Mouse (Mus musculus): ENCODE data around the gene Eif5b.
"Not testable (repeated sequence)": the region's sequence is repeated elsewhere in the genome, so short reads cannot be mapped to it uniquely, and the experiment has no call there.

The Eif5b gene

GRCm38 (mm10) chr1:38003046-38003445 lies 5.2 kb downstream of the Eif5b start:
- no peak for DNase-seq (ENCODE audit: low read depth, low spot score)

- no peak for DNase-seq (ENCODE audit: low read depth, low spot score)
These were observed 8.9 kb downstream of the Eif5b start for GRCm38 (mm10) chr1:38006741-38007140.

GRCm38 (mm10) chr1:38011647-38012046 lies 13.8 kb downstream of the Eif5b start:
- DNase-seq (ENCODE audit: low read depth, low spot score) = no peak

- DNase-seq (ENCODE audit: low read depth, low spot score) = no peak
These were observed 14.3 kb downstream of the Eif5b start for GRCm38 (mm10) chr1:38012104-38012503.

- DNase-seq (ENCODE audit: low read depth, low spot score) = no peak
These were observed 14.7 kb downstream of the Eif5b start for GRCm38 (mm10) chr1:38012509-38012908.

- no peak for DNase-seq (ENCODE audit: low read depth, low spot score)
These were observed 16.9 kb downstream of the Eif5b start for GRCm38 (mm10) chr1:38014551-38015203.

GRCm38 (mm10) chr1:38027301-38027700 lies 29.5 kb downstream of the Eif5b start:
- no peak for DNase-seq (ENCODE audit: low read depth, low spot score)

- DNase-seq (ENCODE audit: low read depth, low spot score) = no peak
These were observed 33.6 kb downstream of the Eif5b start for GRCm38 (mm10) chr1:38031391-38031790.

- no peak for DNase-seq (ENCODE audit: low read depth, low spot score)
These were observed 37.7 kb downstream of the Eif5b start for GRCm38 (mm10) chr1:38035521-38035920.

- no peak for DNase-seq (ENCODE audit: low read depth, low spot score)
These were observed 39.6 kb downstream of the Eif5b start for GRCm38 (mm10) chr1:38037375-38037774.

GRCm38 (mm10) chr1:38038898-38039297 lies 41.1 kb downstream of the Eif5b start:
- DNase-seq (ENCODE audit: low read depth, low spot score) = no peak

GRCm38 (mm10) chr1:38048121-38048520 lies 50.3 kb downstream of the Eif5b start:
- DNase-seq (ENCODE audit: low read depth, low spot score) = no peak

GRCm38 (mm10) chr1:38049562-38049961 lies 51.8 kb downstream of the Eif5b start:
- no peak for DNase-seq (ENCODE audit: low read depth, low spot score)

GRCm38 (mm10) chr1:38055176-38055575 lies 57.4 kb downstream of the Eif5b start:
- no peak for DNase-seq (ENCODE audit: low read depth, low spot score)

GRCm38 (mm10) chr1:38058417-38058816 lies 60.6 kb downstream of the Eif5b start:
- no peak for DNase-seq (ENCODE audit: low read depth, low spot score)

- not testable (repeated sequence) for DNase-seq (ENCODE audit: low read depth, low spot score)
These were observed 64.3 kb downstream of the Eif5b start for GRCm38 (mm10) chr1:38062156-38062555.

GRCm38 (mm10) chr1:38067276-38067675 lies 69.5 kb downstream of the Eif5b start:
- no peak for DNase-seq (ENCODE audit: low read depth, low spot score)

- DNase-seq (ENCODE audit: low read depth, low spot score) = no peak
These were observed 73.5 kb downstream of the Eif5b start for GRCm38 (mm10) chr1:38071326-38071725.

GRCm38 (mm10) chr1:38081316-38081715 lies 83.5 kb downstream of the Eif5b start:
- DNase-seq (ENCODE audit: low read depth, low spot score) = no peak

- DNase-seq (ENCODE audit: low read depth, low spot score) = no peak
These were observed 105.4 kb downstream of the Eif5b start for GRCm38 (mm10) chr1:38103214-38103613.

GRCm38 (mm10) chr1:38103813-38104212 lies 106.0 kb downstream of the Eif5b start:
- DNase-seq (ENCODE audit: low read depth, low spot score) = no peak
